Mouse (Mus musculus) liver, embryonic 12.5 days (tissue): ENCODE data around the gene Tm4sf4. TPM values are rescaled to one million over a fixed set of nuclear protein-coding genes. Genes with fewer than 3 reads are reported as not detected.

ENCODE experiments used
- ATAC-seq: fragments of 200-750 bp; cut with Nextera tagmentation; 2 replicates; pipeline ENCODE4 v1.8.0; 2017; ENCODE audit warnings: moderate number of reproducible peaks, mild to moderate bottlenecking, moderate library complexity
- H3K27ac ChIP-seq: fragments of 300-500 bp; sonication (generic); 2 replicates; pipeline ENCODE4 v1.5.1; 2016; ENCODE audit warnings: mild to moderate bottlenecking
- H3K27me3 ChIP-seq: fragments of 300-500 bp; sonication (generic); replicated peaks from 2 replicates; pipeline ENCODE4 v1.6.1; 2016; ENCODE audit warnings: mild to moderate bottlenecking, moderate library complexity
- H3K36me3 ChIP-seq: fragments of 300-500 bp; sonication (generic); 2 replicates; pipeline ENCODE4 v1.6.1; 2016; ENCODE audit warnings: mild to moderate bottlenecking, moderate library complexity
- H3K4me1 ChIP-seq: fragments of 300-500 bp; sonication (generic); 2 replicates; pipeline ENCODE4 v1.6.1; 2016
- H3K4me2 ChIP-seq: fragments of 300-500 bp; sonication (generic); 2 replicates; pipeline ENCODE4 v1.6.1; 2016; ENCODE audit warnings: mild to moderate bottlenecking, moderate library complexity
- H3K4me3 ChIP-seq: fragments of 300-500 bp; sonication (generic); 2 replicates; pipeline ENCODE4 v1.5.1; 2016; ENCODE audit warnings: mild to moderate bottlenecking, moderate library complexity
- H3K9ac ChIP-seq: fragments of 300-500 bp; sonication (generic); 2 replicates; pipeline ENCODE4 v1.6.1; 2016; ENCODE audit warnings: mild to moderate bottlenecking, moderate library complexity
- H3K9me3 ChIP-seq: fragments of 300-500 bp; sonication (generic); replicated peaks from 2 replicates; pipeline ENCODE4 v1.6.1; 2016; ENCODE audit warnings: mild to moderate bottlenecking, moderate library complexity
- WGBS: fragments of 180-500 bp; shearing (Covaris S2); methylation state at CpG from one replicate; pipeline ENCODE4 v1.1.7; 2016; ENCODE audit not compliant: insufficient replicate concordance; 5-methylcytosine and 5-hydroxymethylcytosine counted together
- polyA plus RNA-seq: library from polyadenylated mRNA; unstranded; fragments of >200 nt; fragmentation: Nextera tagmentation; extraction: Ambion mirVana; gene quantifications from 2 replicates; pipeline ENCODE4 v1.2.1, GENCODE M21; 2016

Gene Tm4sf4
- polyA plus RNA-seq, 1 experiment from 2014 or later: 18.8 TPM

DNA sequence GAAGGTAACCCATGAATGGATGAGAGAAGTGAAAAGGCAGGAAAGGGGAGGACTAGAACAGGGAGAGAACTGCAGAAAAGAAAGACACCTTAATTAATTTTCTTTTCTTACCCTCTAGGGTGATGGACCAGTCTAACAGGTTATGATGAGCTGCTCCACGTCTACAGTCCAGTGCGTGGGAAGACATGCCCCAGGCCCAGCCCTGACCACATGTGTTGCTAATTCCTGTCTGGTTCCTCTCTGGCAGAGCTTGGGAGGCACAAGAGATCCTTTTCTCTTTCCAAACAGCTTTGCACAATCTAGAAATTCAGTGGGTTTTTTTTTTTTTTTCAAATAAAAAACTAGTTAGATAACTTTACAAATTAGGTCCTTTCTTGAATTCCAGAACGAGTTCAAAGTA lies 15.8 kb downstream of the Tm4sf4 start:
- no peak overlapping the region for H3K4me2 ChIP-seq
- no peak overlapping the region for H3K27ac ChIP-seq
- no peaks in the 10 kb centered on the region for H3K4me1 ChIP-seq
- no peaks in the 10 kb centered on the region for H3K27me3 ChIP-seq
- H3K36me3 ChIP-seq: no peaks in the 10 kb centered on the region
- H3K9me3 ChIP-seq: no peaks in the 10 kb centered on the region
- no peak overlapping the region for H3K9ac ChIP-seq
- WGBS: 66% methylated on average over 3 of the region's 3 CpGs
- no peak for ATAC-seq
- no peak overlapping the region for H3K4me3 ChIP-seq

DNA sequence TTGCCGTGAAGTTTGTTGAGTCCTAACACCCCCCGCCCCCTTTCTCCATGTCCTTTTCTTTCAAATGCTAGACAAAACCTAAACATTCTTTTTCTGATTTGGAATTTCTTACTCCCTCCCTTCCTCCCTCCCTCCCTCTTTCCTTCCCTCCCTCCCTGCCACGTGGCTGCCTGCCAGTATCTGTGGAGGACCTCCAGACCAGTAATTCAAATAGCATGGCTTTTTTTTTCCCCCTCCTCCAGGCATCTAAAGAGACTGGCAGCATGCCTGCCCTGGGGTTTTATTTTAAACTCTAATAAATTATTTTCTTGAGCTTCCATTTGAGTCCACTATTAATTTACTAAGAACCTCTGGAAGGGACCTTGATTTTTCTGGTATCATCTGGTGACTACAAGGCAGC lies 20.6 kb downstream of the Tm4sf4 start:
- H3K9me3 ChIP-seq: no peaks in the 10 kb centered on the region
- H3K4me3 ChIP-seq: no peak overlapping the region
- no peak overlapping the region for H3K4me2 ChIP-seq
- no peak for ATAC-seq
- no peak overlapping the region for H3K27ac ChIP-seq
- no peaks in the 10 kb centered on the region for H3K36me3 ChIP-seq
- 55% methylated on average over 3 of the region's 3 CpGs for WGBS
- H3K4me1 ChIP-seq: no peaks in the 10 kb centered on the region
- no peaks in the 10 kb centered on the region for H3K27me3 ChIP-seq
- no peak overlapping the region for H3K9ac ChIP-seq

DNA sequence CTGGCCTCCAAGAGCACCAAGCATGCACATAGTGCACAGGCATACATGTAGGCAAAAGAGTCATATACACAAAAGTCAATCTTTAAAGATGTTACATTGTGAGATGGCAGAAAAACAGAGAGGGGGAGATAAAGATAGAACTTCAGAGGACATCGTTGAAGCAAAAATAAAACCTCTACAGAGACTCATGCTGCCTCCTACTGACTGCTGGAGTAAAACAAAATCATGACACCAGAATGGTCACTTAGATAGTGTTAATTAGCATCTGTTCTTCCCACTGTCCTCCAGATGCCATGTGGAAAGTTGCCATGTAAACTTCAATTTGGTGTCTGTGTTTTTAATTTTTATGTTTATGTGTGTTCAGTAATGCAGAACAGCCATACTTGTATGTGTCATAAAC lies 22.8 kb downstream of the Tm4sf4 start:
- no peak overlapping the region for H3K4me3 ChIP-seq
- H3K9ac ChIP-seq: no peak overlapping the region
- no peaks in the 10 kb centered on the region for H3K9me3 ChIP-seq
- no peak for ATAC-seq
- no peaks in the 10 kb centered on the region for H3K36me3 ChIP-seq
- no peaks in the 10 kb centered on the region for H3K4me1 ChIP-seq
- no peak overlapping the region for H3K4me2 ChIP-seq
- H3K27me3 ChIP-seq: no peaks in the 10 kb centered on the region
- 33% methylated on average over 1 of the region's 1 CpGs for WGBS
- H3K27ac ChIP-seq: no peak overlapping the region

DNA sequence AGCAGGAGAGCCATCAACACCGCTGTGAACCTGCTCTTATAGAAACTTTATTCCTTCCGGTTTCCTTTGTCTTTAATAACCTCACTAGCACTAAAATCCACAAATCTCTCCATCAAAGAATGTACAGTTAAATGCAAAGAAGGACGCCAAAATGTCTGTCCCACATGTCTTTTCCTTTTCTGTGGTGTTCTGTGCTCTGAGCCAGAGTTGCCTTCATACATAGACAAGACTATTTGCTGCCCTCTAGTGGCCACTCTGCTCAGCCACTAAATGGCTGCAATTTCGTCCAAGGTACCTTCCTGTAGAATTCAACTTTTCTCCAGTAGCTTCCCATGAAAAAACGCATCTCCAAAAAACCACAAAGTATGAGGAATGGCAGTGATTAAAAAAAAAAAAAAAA lies 23.3 kb downstream of the Tm4sf4 start:
- Histone ChIP-seq H3K27me3 (no peaks in the 10 kb centered on the region), H3K27ac (no peak overlapping the region), H3K4me1 (no peaks in the 10 kb centered on the region), H3K36me3 (no peaks in the 10 kb centered on the region), H3K9me3 (no peaks in the 10 kb centered on the region), H3K4me3 (no peak overlapping the region), H3K9ac (no peak overlapping the region), H3K4me2 (no peak overlapping the region)
- no peak for ATAC-seq
- WGBS: 21% methylated on average over 5 of the region's 5 CpGs

DNA sequence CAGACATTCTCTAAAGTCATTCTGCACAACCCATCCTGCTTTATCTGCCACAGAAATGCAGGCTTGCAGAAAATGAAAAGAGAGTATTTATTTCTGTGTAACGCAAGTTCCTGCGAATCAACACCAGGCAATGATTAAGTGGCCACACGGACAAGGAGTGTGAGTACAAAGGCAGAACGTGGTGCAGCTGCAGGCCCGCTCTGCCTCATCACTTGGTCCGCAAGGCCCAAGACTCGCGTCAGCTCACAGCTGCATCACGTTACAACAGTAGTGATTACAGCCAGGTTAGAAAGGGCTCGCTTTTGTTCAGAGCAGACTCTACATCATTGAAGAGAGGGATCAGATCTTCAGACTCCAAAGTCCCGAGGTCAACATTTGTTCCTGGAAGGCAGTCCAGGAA lies 33.5 kb downstream of the Tm4sf4 start:
- Histone ChIP-seq H3K27ac (no peak overlapping the region), H3K36me3 (no peaks in the 10 kb centered on the region), H3K4me1 (no peaks in the 10 kb centered on the region), H3K27me3 (no peaks in the 10 kb centered on the region), H3K9ac (no peak overlapping the region), H3K4me2 (no peak overlapping the region), H3K9me3 (no peaks in the 10 kb centered on the region), H3K4me3 (no peak overlapping the region)
- WGBS: 78% methylated on average over 11 of the region's 11 CpGs
- no peak for ATAC-seq

DNA sequence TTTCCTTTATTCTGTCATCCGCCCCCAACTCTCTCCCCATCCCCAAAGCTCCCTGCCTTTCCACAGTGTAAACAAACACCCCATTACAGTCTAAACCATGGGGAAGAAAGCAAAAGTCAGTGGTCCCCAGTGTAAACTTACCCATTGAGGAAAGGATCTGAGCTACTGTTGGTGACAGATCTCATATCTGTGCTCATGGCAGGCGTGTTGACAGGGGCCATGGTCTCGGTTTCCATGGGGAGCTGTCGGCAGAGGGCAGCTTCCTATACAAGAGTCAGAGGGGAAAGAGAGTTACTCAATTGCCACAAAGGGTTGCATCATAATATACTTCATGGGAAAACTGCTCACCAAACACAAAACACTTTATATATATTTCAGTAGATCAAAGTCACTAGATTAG lies 38.2 kb downstream of the Tm4sf4 start:
- Histone ChIP-seq H3K27me3 (no peaks in the 10 kb centered on the region), H3K9ac (no peak overlapping the region), H3K27ac (no peak overlapping the region), H3K9me3 (no peaks in the 10 kb centered on the region), H3K4me3 (no peak overlapping the region), H3K4me1 (no peaks in the 10 kb centered on the region), H3K36me3 (no peaks in the 10 kb centered on the region), H3K4me2 (no peak overlapping the region)
- WGBS: 66% methylated on average over 4 of the region's 4 CpGs
- no peak for ATAC-seq

DNA sequence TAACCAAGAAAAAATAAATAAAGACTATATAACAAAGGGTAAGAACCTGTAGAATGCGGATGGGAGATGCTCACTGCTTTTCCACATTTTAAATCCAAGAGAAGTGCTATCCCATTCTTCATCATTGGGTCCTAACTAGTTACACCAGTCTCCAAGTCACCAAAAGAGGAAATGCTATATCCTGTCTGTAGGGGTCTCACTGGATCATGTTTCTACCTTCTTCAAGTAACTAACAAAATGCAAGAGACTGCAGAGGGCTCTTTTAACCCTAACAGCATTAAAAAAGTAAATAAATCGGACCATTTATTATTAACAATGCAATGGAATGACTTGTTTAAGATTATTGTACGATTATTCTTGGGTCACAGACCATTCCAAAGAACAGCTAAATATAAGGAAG lies 41.2 kb downstream of the Tm4sf4 start:
- no peaks in the 10 kb centered on the region for H3K36me3 ChIP-seq
- H3K9me3 ChIP-seq: no peaks in the 10 kb centered on the region
- 0 out of 2 replicates have a peak, but pooled peaks cover 4% of the 10 kb centered on the region for H3K4me1 ChIP-seq
- H3K27me3 ChIP-seq: no peaks in the 10 kb centered on the region
- H3K4me2 ChIP-seq: no peak overlapping the region
- no peak overlapping the region for H3K4me3 ChIP-seq
- H3K27ac ChIP-seq: no peak overlapping the region
- no peak for ATAC-seq
- no peak overlapping the region for H3K9ac ChIP-seq
- 44% methylated on average over 3 of the region's 3 CpGs for WGBS

DNA sequence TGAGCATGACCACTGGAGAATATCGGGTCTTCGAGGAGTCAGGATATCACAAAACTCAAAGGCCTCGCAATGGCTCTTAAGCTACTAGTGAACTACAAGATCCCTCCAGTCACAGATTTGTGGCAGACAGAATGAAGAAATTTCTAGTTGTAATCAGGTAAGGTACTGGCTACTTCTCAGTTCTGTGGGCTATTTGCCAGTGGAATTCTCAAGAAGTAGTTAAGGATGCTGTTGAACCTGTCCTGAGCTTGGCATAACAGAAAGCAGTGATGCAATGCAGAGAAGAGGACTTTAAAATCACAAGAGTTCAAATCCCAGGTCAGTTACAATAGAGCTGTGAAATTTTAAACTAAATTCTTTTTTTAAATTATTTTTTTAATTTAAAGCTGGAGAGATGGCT lies 44.2 kb downstream of the Tm4sf4 start:
- no peak for ATAC-seq
- 77% methylated on average over 3 of the region's 3 CpGs for WGBS
- no peak overlapping the region for H3K4me2 ChIP-seq
- H3K9me3 ChIP-seq: no peaks in the 10 kb centered on the region
- no peak overlapping the region for H3K27ac ChIP-seq
- no peaks in the 10 kb centered on the region for H3K36me3 ChIP-seq
- no peaks in the 10 kb centered on the region for H3K27me3 ChIP-seq
- no peak overlapping the region for H3K9ac ChIP-seq
- H3K4me3 ChIP-seq: no peak overlapping the region
- H3K4me1 ChIP-seq: 0 out of 2 replicates have a peak, but pooled peaks cover 4% of the 10 kb centered on the region

DNA sequence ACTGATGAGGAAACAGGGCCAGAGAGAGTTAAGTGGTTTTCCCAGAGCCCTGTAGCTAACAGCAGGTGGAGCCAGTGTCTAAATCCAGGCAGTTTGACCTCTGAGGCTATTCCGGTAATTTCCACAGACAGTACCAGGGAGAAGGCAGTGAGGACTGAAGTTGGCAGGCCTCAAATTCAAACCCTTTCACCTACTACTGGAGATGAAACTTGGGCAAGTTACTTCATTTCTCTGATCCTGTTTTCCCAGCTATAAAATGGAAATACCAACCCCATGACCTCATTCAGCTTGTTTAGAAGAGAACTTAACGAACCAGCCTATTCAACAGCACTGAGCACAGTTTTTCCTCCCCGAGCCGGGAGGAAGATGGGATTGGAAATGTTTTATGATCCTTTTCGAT lies 45.2 kb downstream of the Tm4sf4 start:
- H3K4me2 ChIP-seq: no peak overlapping the region
- no peak overlapping the region for H3K4me3 ChIP-seq
- H3K27ac ChIP-seq: no peak overlapping the region
- no peaks in the 10 kb centered on the region for H3K27me3 ChIP-seq
- WGBS: 49% methylated on average over 5 of the region's 5 CpGs
- ATAC-seq: no peak
- H3K36me3 ChIP-seq: no peaks in the 10 kb centered on the region
- H3K9me3 ChIP-seq: no peaks in the 10 kb centered on the region
- H3K9ac ChIP-seq: no peak overlapping the region
- 0 out of 2 replicates have a peak, but pooled peaks cover 4% of the 10 kb centered on the region for H3K4me1 ChIP-seq

DNA sequence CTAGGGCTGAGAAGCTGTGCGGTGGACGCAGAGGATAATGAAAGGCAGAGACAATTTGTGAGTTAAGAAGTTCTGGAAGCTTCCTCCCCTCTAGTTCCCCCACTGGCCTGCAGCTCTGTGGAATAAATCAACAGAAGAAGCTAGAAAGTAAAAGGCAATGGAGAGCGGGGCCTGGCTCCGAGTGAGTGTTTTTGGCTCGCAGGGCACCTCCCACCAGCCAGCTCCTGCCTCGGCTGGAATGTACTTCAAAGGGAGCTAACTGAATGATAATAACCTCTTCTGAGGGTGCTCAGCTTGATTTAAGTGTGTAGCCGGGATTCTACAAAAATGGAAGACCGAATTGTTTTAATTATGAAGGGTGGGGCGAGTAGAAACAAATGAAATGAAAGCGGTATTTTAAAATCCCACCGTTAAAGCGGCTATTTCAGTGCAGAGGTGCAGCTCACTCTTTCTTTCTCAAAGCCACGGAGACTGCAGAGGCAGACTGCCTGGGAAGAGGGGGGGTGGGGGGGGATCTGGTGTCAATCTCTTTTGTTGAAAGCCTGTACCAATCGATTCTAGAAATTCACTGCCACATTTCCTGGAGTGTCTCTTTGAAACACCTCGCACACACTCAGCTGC lies 46.0 kb downstream of the Tm4sf4 start:
- Histone ChIP-seq H3K9ac (no peak overlapping the region), H3K27ac (no peak overlapping the region), H3K4me2 (peak overlapping the region; percentile 9), H3K4me1 (0 out of 2 replicates have a peak, but pooled peaks cover 4% of the 10 kb centered on the region), H3K9me3 (no peaks in the 10 kb centered on the region), H3K27me3 (no peaks in the 10 kb centered on the region), H3K36me3 (no peaks in the 10 kb centered on the region), H3K4me3 (no peak overlapping the region)
- ATAC-seq: no peak
- 33% methylated on average over 15 of the region's 15 CpGs for WGBS

DNA sequence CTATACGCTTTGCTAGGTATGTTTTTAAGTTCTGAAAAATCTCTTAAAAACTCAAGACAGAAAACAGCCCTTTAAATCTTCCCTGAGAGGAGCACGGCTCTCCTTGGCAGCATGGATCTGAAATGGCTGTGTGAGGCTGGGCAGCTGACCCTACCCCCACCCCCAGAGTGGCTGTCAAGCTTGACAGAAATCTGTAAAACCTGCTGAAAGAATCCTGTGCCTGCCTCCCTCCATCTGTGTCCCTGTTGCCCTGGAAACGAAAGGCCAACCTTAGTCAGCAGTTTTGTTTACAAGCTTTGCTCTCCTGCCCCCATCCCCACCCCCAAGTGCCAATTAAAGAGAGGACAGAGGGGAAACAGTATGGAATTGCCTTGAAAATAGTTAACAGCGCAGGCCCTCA lies 47.3 kb downstream of the Tm4sf4 start:
- no peak for ATAC-seq
- H3K27ac ChIP-seq: no peak overlapping the region

DNA sequence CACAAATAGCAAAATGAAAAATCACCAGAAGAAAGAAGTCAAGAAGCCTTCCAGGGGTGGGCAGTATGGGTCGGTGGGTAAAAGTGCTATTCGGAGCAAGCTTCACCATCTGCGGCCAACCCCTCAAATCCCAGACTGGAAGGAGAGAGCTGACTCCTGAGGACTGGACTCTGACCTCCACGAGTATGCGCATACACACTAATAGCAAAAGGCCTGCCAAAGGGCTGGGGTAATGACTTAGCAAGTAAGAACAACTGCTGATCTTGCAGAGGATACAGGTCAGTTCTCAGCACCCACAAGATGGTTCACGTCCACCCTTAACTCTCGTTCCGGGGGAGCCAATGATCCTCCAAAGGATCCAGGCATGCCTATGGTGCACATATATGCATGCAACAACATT lies 49.3 kb downstream of the Tm4sf4 start:
- Histone ChIP-seq H3K4me1 (0 out of 2 replicates have a peak, but pooled peaks cover 4% of the 10 kb centered on the region), H3K4me2 (no peak overlapping the region), H3K4me3 (no peak overlapping the region), H3K36me3 (no peaks in the 10 kb centered on the region), H3K27ac (no peak overlapping the region), H3K27me3 (no peaks in the 10 kb centered on the region), H3K9me3 (no peaks in the 10 kb centered on the region), H3K9ac (no peak overlapping the region)
- 86% methylated on average over 8 of the region's 8 CpGs for WGBS
- no peak for ATAC-seq

More for the DNA sequence above, 47.3 kb downstream of the Tm4sf4 start:
- H3K4me2 ChIP-seq: no peak overlapping the region
- 0 out of 2 replicates have a peak, but pooled peaks cover 4% of the 10 kb centered on the region for H3K4me1 ChIP-seq
- 60% methylated on average over 4 of the region's 4 CpGs for WGBS
- H3K9ac ChIP-seq: no peak overlapping the region
- no peaks in the 10 kb centered on the region for H3K36me3 ChIP-seq
- H3K9me3 ChIP-seq: no peaks in the 10 kb centered on the region
- no peaks in the 10 kb centered on the region for H3K27me3 ChIP-seq
- H3K4me3 ChIP-seq: no peak overlapping the region

DNA sequence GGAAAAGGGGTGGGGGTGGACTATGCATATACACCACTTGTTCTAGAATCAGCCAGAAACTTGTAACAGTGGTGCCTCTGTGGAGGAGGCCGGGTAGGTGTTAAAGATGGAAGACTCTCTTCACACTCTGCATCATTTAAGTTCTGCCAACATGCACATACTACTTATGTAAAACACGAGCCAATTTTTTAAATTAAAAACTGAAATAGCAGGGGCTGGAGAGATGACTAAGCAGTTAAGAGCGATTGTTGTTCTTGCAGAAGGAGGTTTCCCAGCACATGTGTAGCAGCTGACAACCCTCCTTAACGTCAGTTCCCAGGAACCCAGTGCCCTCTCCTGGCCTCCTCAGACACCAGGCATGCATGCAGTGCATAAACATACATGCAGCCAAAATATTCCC lies 55.5 kb downstream of the Tm4sf4 start:
- no peak for ATAC-seq
- Histone ChIP-seq H3K36me3 (no peaks in the 10 kb centered on the region), H3K4me1 (no peaks in the 10 kb centered on the region), H3K4me3 (no peak overlapping the region), H3K4me2 (no peak overlapping the region), H3K27me3 (no peaks in the 10 kb centered on the region), H3K27ac (no peak overlapping the region), H3K9ac (no peak overlapping the region), H3K9me3 (no peaks in the 10 kb centered on the region)
- WGBS: 58% methylated on average over 4 of the region's 4 CpGs
